Mouse (Mus musculus) forebrain, embryonic 11.5 days (tissue): ENCODE results near the gene Zfp711. TPM values are rescaled to one million over a fixed set of nuclear protein-coding genes. Genes with fewer than 3 reads are reported as not detected.

Experiments
- ATAC-seq: fragments of 200-750 bp; cut with Nextera tagmentation; replicated peaks from 2 replicates; pipeline ENCODE4 v1.8.0; 2017; ENCODE audit warnings: moderate TSS enrichment; ENCODE audit not compliant: low FRiP score
- DNase-seq: peaks from one replicate; pipeline ENCODE4 v3.0.0-alpha.2; 2017; ENCODE audit warnings: low spot score
- H3K27ac ChIP-seq: fragments of 300-500 bp; sonication (generic); 2 replicates; pipeline ENCODE4 v1.5.1; 2014; ENCODE audit warnings: low read depth, low read length
- H3K27me3 ChIP-seq: fragments of 300-500 bp; sonication (generic); 2 replicates; pipeline ENCODE4 v1.6.1; 2014; ENCODE audit warnings: mild to moderate bottlenecking, low read length, mixed read lengths; ENCODE audit not compliant: control insufficient read depth, insufficient read depth
- H3K36me3 ChIP-seq: fragments of 300-500 bp; sonication (generic); 2 replicates; pipeline ENCODE4 v1.6.1; 2014; ENCODE audit warnings: mild to moderate bottlenecking, low read length, moderate library complexity, mixed read lengths; ENCODE audit not compliant: control insufficient read depth, insufficient read depth
- H3K4me1 ChIP-seq: fragments of 300-500 bp; sonication (generic); replicated peaks from 2 replicates; pipeline ENCODE4 v1.6.1; 2014; ENCODE audit warnings: low read length, mixed read lengths; ENCODE audit not compliant: control insufficient read depth, insufficient read depth
- H3K4me2 ChIP-seq: fragments of 300-500 bp; sonication (generic); 2 replicates; pipeline ENCODE4 v1.6.1; 2014; ENCODE audit warnings: low read depth, mild to moderate bottlenecking, low read length, moderate library complexity, mixed read lengths; ENCODE audit not compliant: severe bottlenecking
- H3K4me3 ChIP-seq: fragments of 300-500 bp; sonication (generic); 2 replicates; pipeline ENCODE4 v1.5.1; 2014; ENCODE audit warnings: low read depth, low read length
- H3K9ac ChIP-seq: fragments of 300-500 bp; sonication (generic); 2 replicates; pipeline ENCODE4 v1.6.1; 2014; ENCODE audit warnings: low read length
- H3K9me3 ChIP-seq: fragments of 300-500 bp; sonication (generic); 2 replicates; pipeline ENCODE4 v1.6.1; 2016; ENCODE audit warnings: low read length, mixed read lengths; ENCODE audit not compliant: control insufficient read depth
- WGBS: fragments of 180-500 bp; shearing (Covaris S2); extraction: QIAGEN DNeasy Blood & Tissue Kit; methylation state at CpG from one replicate; pipeline ENCODE4 v1.1.7; 2014; 5-methylcytosine and 5-hydroxymethylcytosine counted together
- polyA plus RNA-seq: library from polyadenylated mRNA; unstranded; fragments of >200 nt; fragmentation: Nextera tagmentation; extraction: Ambion mirVana; gene quantifications from 2 replicates; pipeline ENCODE4 v1.2.1, GENCODE M21; 2014

Zfp711 gene
- polyA plus RNA-seq = 19.1 and 24.3 TPM in 2 replicates

DNA sequence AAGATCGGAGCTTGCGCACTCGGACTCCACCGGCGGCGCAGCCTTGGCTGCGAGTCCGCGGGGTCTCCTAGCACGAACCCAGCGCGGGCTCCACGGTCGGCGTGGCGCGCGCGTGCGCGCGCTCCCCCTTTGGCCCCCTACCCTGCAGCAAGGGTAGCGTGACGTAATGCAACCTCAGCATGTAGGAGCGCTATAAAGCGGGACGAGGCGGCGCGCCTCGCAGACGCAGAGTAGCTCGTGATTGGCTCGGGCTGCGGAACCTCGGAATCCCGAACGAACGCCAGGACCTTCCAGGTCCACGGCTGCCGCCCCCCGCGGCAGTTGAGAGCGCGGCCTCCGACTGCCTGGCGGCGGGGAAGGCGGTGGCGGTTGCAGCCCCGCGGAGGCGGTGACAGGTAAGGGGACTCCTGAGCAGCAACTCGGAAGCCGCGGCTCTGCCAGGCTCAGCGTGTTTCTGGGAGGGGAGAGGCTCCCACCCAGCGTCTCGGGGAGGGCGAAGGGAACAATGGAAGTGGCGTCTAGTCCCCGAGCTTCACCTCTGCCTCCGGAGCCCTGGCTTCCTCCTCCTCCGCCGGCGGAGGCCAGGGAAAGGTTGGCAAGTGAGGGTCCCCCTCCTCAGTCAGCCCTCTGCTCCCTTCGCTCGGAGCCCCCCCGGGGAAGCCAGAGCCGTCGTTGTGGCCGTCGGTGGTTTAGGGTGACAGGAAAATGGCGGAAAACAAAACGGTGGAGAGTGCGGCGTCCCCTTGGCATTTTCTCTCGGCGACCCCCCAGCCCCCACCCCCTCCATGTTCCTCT, at the start of gene Zfp711:
TSS of gene Zfp711 (plus strand) at position 16 of the 795 bp plus-strand sequence.
- Histone ChIP-seq H3K4me1 (no peaks in the 10 kb centered on the region), H3K9ac (peak within 1 kb of the TSS; percentile 78), H3K9me3 (no peaks in the 10 kb centered on the region), H3K27ac (peak within 1 kb of the TSS; percentile 58; the same call in 1 of the 2 replicates), H3K4me3 (peak within 1 kb of the TSS; percentile 54), H3K4me2 (peak within 1 kb of the TSS; percentile 44; the same call in 1 of the 2 replicates), H3K36me3 (no peaks in the 10 kb centered on the region), H3K27me3 (no peaks in the 10 kb centered on the region)
- peak; percentile 98 for ATAC-seq
- peak; percentile 90 for DNase-seq
- 22% methylated on average over 69 of the region's 79 CpGs for WGBS

DNA sequence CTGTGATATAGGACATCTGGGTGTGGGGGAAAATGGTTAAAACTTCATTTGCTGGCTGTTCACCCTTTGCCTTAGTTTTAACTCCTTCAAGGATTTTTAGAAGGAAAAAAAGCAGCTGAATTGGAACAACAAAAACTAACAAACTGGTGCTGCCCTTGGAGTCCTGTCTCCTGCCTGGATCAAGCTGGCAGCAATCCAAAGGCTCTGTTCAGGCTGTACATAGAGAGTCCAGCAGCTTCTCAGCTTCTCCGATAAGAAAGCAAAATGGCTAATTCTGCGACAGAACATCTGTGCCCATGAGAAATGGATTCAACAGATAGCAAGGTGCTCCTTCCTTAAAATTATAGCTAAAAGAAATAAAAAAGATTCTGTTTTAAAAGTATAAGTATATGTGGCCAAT, 32.6 kb upstream of the Zfp711 start:
- no peaks in the 10 kb centered on the region for H3K9me3 ChIP-seq
- ATAC-seq = no peak
- no peak for DNase-seq
- no peaks in the 10 kb centered on the region for H3K27me3 ChIP-seq
- H3K4me1 ChIP-seq = no peaks in the 10 kb centered on the region
- no peak overlapping the region for H3K27ac ChIP-seq
- H3K9ac ChIP-seq = no peak overlapping the region
- H3K4me2 ChIP-seq = no peak overlapping the region
- no peaks in the 10 kb centered on the region for H3K36me3 ChIP-seq
- H3K4me3 ChIP-seq = no peak overlapping the region
- 89% methylated on average over 2 of the region's 2 CpGs for WGBS

DNA sequence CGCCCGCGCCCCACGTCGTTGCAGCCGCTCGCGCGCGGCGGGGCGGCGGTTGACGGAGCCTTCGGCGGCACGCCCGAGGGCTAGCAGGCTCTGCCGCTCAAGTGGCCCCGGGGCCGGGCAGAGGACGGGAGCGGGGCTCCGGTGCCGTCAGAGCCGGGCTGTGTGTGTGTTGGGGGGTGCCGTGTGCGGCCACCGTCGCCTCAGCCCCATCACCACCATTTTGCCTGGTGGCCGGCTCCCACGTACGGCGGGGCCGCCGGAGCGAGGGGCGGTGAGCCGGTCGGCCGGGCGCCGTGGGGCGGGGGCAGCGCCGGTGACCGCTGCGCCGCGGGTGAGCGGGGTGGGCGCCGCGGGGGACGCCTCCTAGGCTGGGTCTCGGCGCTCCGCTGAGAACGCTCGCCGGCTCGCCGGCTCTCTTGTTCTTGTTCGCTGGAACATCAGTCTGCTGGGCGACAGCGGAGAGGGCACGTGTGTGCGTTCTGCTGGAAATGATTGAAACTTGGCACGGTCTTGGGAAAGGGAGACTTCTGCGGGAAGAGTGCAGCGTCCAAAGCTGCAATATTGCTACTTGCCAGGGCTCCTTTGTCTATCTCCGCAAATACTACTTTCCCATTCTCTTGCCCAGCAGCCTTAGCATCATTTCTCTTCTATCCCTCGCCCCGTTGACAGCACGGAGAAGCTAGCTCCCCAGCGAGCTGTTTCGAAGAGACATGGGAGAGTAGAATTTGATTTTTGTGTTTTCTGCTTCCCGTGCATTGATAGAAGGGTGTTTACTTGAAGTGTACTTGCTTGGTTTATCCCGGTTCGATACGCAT, 1.2 kb downstream of the Zfp711 start:
- Histone ChIP-seq H3K4me3 (peak overlapping the region; percentile 54), H3K9me3 (no peaks in the 10 kb centered on the region), H3K27me3 (no peaks in the 10 kb centered on the region), H3K4me2 (peak overlapping the region; percentile 44), H3K4me1 (no peaks in the 10 kb centered on the region), H3K27ac (peak overlapping the region; percentile 58; the same call in 1 of the 2 replicates), H3K9ac (peak overlapping the region; percentile 78), H3K36me3 (no peaks in the 10 kb centered on the region)
- peak; percentile 69 for DNase-seq
- ATAC-seq = peak; percentile 61
- WGBS = 13% methylated on average over 38 of the region's 81 CpGs

DNA sequence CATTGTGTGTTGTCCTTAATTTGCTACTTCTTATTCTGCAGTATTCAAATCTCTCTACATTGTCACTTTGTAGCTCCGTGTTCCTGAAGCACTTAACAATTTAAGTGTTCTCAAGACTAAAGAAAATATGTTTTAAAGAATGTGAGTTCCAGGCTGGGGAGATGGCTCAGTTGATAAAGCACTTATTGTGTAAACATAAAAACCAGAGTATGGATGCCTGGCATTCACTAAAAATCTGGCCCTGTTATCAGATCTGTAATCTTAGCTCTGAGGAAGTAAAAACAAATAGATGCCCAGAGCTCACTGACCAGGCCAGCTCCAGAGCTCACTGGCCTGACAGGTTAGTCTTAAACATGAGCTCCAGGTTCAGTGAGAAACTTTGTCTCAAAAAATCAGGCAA, 75.2 kb downstream of the Zfp711 start:
- H3K9ac ChIP-seq = no peak overlapping the region
- WGBS = 62% methylated on average over 1 of the region's 1 CpGs
- H3K27me3 ChIP-seq = no peaks in the 10 kb centered on the region
- no peak overlapping the region for H3K27ac ChIP-seq
- no peaks in the 10 kb centered on the region for H3K36me3 ChIP-seq
- DNase-seq (no peak), ATAC-seq (no peak)
- H3K4me1 ChIP-seq = no peaks in the 10 kb centered on the region
- no peak overlapping the region for H3K4me3 ChIP-seq
- no peak overlapping the region for H3K4me2 ChIP-seq
- no peaks in the 10 kb centered on the region for H3K9me3 ChIP-seq

DNA sequence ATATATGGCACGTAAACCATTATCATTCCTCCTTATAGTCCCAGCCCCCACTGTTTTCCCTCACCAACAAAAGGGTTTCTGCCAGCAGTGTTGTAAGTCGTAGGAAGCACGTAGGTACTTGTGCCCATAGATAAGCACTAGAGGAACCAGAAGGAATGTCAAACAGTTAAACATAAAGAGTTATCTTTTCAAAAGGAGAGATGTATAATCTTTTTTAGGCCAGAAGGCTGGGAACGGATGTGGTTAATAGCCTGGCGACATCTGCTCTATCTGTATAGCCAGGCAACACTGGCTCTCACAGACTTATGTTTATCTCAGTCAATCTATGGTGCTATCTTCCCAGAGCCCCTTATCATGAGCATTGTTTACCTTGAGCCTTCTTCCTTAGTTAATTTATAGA, 80.3 kb downstream of the Zfp711 start:
- Histone ChIP-seq H3K27me3 (no peaks in the 10 kb centered on the region), H3K9me3 (no peaks in the 10 kb centered on the region), H3K27ac (no peak overlapping the region), H3K4me3 (no peak overlapping the region), H3K36me3 (no peaks in the 10 kb centered on the region), H3K4me1 (no peaks in the 10 kb centered on the region), H3K4me2 (no peak overlapping the region), H3K9ac (no peak overlapping the region)
- ATAC-seq (no peak), DNase-seq (no peak)
- WGBS = 82% methylated on average over 5 of the region's 5 CpGs

Other genes starting within 250 kb of the Zfp711 start
- not detected in 2 replicates for gene Satl1, start 193.7 kb upstream of the Zfp711 start, polyA plus RNA-seq
- not detected in 2 replicates for gene 2010106E10Rik, start 105.3 kb upstream of the Zfp711 start, polyA plus RNA-seq
- gene Pof1b, start 98.1 kb downstream of the Zfp711 start, polyA plus RNA-seq = 0.19 and 0.20 TPM in 2 replicates